Mouse (Mus musculus) CD4-positive naive resting alpha-beta T cell, adult 57 days (primary cell): Measurements from ENCODE around the gene Fibin. TPM values are rescaled to one million over a fixed set of nuclear protein-coding genes. Genes with fewer than 3 reads are reported as not detected.

Experiments
- total RNA-seq: library from RNA; stranded (reverse); gene quantifications from one replicate; pipeline ENCODE4 v1.2.4, GENCODE M21; 2023

The Fibin gene
- not detected for total RNA-seq

GRCm38 (mm10) chr2:110362432-110363283 lies at the start of gene Fibin:
Gene Fibin (minus strand): TSS chr2:110363183.

GRCm38 (mm10) chr2:110314509-110315155 lies 48.4 kb downstream of the Fibin start, which contains the start of gene Bbox1:
Gene Bbox1 (minus strand): TSS chr2:110314560.

Other genes starting within 250 kb of the Fibin start
- not detected for gene Bbox1, start 48.6 kb downstream of the Fibin start, total RNA-seq
- not detected for gene Slc5a12, start 234.1 kb upstream of the Fibin start, total RNA-seq